Mouse (Mus musculus): ENCODE results near the gene Zfp759. TPM values are rescaled to one million over a fixed set of nuclear protein-coding genes. Genes with fewer than 3 reads are reported as not detected.
"Not testable (repeated sequence)": the region's sequence is repeated elsewhere in the genome, so short reads cannot be mapped to it uniquely, and the experiment has no call there.

Gene Zfp759
- polyA plus RNA-seq, 1 experiment from 2014 or later, result 2.2 TPM

- not testable (repeated sequence) for H3K27ac ChIP-seq; H3K4me2 ChIP-seq; ATAC-seq (ENCODE audit: low FRiP score); H3K27me3 ChIP-seq; H3K9ac ChIP-seq; H3K4me3 ChIP-seq (replicated peaks); H3K4me1 ChIP-seq; H3K9me3 ChIP-seq; H3K36me3 ChIP-seq (replicated peaks)
- 94% methylated on average over 8 of the region's 8 CpGs for WGBS
These were observed 5.3 kb upstream of the Zfp759 start, which contains the start of gene Rslcan18 for GRCm38 (mm10) chr13:67116163-67116562. Rslcan18 (minus strand) TSS chr13:67116263.

GRCm38 (mm10) chr13:67124460-67124859, 3.0 kb downstream of the Zfp759 start:
- no peak overlapping the region for H3K4me3 ChIP-seq (replicated peaks)
- no peaks in the 10 kb centered on the region for H3K36me3 ChIP-seq (replicated peaks)
- no peak overlapping the region for H3K27ac ChIP-seq
- H3K4me1 ChIP-seq, result peaks cover 8% of the 10 kb centered on the region
- no peaks in the 10 kb centered on the region for H3K27me3 ChIP-seq
- no peak overlapping the region for H3K4me2 ChIP-seq
- H3K9me3 ChIP-seq, result no peaks in the 10 kb centered on the region
- H3K9ac ChIP-seq, result no peak overlapping the region
- no peak for ATAC-seq (ENCODE audit: low FRiP score)
- WGBS, result 87% methylated on average over 1 of the region's 1 CpGs

GRCm38 (mm10) chr13:67127507-67127906, 6.0 kb downstream of the Zfp759 start:
- WGBS, result 82% methylated on average over 10 of the region's 10 CpGs
- 0 out of 2 replicates have a peak overlapping the region, but pooled peaks have one; percentile 74 for H3K4me2 ChIP-seq

GRCm38 (mm10) chr13:67128038-67128721, 6.7 kb downstream of the Zfp759 start:
- H3K36me3 ChIP-seq (replicated peaks), result no peaks in the 10 kb centered on the region
- H3K27ac ChIP-seq, result 0 out of 2 replicates have a peak overlapping the region, but pooled peaks have one; percentile 9
- H3K9ac ChIP-seq, result peak overlapping the region; percentile 62
- H3K27me3 ChIP-seq, result no peaks in the 10 kb centered on the region
- peak overlapping the region; percentile 64 for H3K4me3 ChIP-seq (replicated peaks)
- peaks cover 8% of the 10 kb centered on the region for H3K4me1 ChIP-seq
- H3K4me2 ChIP-seq, result peak overlapping the region; percentile 74
- ATAC-seq (ENCODE audit: low FRiP score), result peak; percentile 97
- no peaks in the 10 kb centered on the region for H3K9me3 ChIP-seq
- 2% methylated on average over 18 of the region's 18 CpGs for WGBS

More at GRCm38 (mm10) chr13:67127507-67127906, 6.0 kb downstream of the Zfp759 start:
- not testable (repeated sequence) for H3K36me3 ChIP-seq (replicated peaks); H3K9me3 ChIP-seq; H3K4me1 ChIP-seq; H3K27ac ChIP-seq; H3K9ac ChIP-seq; H3K4me3 ChIP-seq (replicated peaks); H3K27me3 ChIP-seq
- peak; percentile 28; the same call in 1 of the 2 replicates for ATAC-seq (ENCODE audit: low FRiP score)

- H3K4me1 ChIP-seq, result not testable (repeated sequence)
- WGBS, result 73% methylated on average over 4 of the region's 4 CpGs
These were observed 44.7 kb downstream of the Zfp759 start for GRCm38 (mm10) chr13:67166122-67166521.

GRCm38 (mm10) chr13:67172991-67173722, 51.7 kb downstream of the Zfp759 start, which contains the start of gene Rsl1:
Rsl1 (plus strand) TSS chr13:67173182.
- H3K27me3 ChIP-seq; H3K9me3 ChIP-seq; H3K4me1 ChIP-seq; H3K36me3 ChIP-seq (replicated peaks): not testable (repeated sequence)
- 3% methylated on average over 17 of the region's 17 CpGs for WGBS
- peak; percentile 98 for ATAC-seq (ENCODE audit: low FRiP score)
- H3K4me3 ChIP-seq (replicated peaks), result peak within 1 kb of the TSS; percentile 65
- H3K27ac ChIP-seq, result 0 out of 2 replicates have a peak within 1 kb of the TSS, but pooled peaks have one; percentile 36
- peak within 1 kb of the TSS; percentile 65 for H3K4me2 ChIP-seq
- H3K9ac ChIP-seq, result peak within 1 kb of the TSS; percentile 73

More at GRCm38 (mm10) chr13:67166122-67166521, 44.7 kb downstream of the Zfp759 start:
- H3K27ac ChIP-seq; H3K36me3 ChIP-seq (replicated peaks); H3K27me3 ChIP-seq; H3K9ac ChIP-seq; H3K9me3 ChIP-seq; H3K4me3 ChIP-seq (replicated peaks); H3K4me2 ChIP-seq; ATAC-seq (ENCODE audit: low FRiP score): not testable (repeated sequence)

GRCm38 (mm10) chr13:67173723-67174055, 52.2 kb downstream of the Zfp759 start:
- Histone ChIP-seq H3K4me3 (replicated peaks) (peak overlapping the region; percentile 65), H3K36me3 (replicated peaks) (peaks cover 6% of the 10 kb centered on the region; the same call in 1 of the 2 replicates), H3K27ac (no peak overlapping the region), H3K4me2 (peak overlapping the region; percentile 65), H3K9ac (peak overlapping the region; percentile 73; the same call in 1 of the 2 replicates), H3K9me3 (no peaks in the 10 kb centered on the region), H3K4me1 (peaks cover 6% of the 10 kb centered on the region; the same call in 1 of the 2 replicates), H3K27me3 (no peaks in the 10 kb centered on the region)
- 33% methylated on average over 5 of the region's 5 CpGs for WGBS
- no peak for ATAC-seq (ENCODE audit: low FRiP score)

Other genes with a start within 250 kb of the Zfp759 start
- gene Gm10767, start 216.7 kb upstream of the Zfp759 start, polyA plus RNA-seq (2016; fragmentation: Nextera tagmentation; extraction: Ambion mirVana), result 1.5 and 1.8 TPM in 2 replicates
- 5.7 and 6.2 TPM in 2 replicates for gene Zfp712, start 60.5 kb upstream of the Zfp759 start, polyA plus RNA-seq (2016; fragmentation: Nextera tagmentation; extraction: Ambion mirVana)
- 9.4 and 10.0 TPM in 2 replicates for gene Zfp708, start 23.7 kb upstream of the Zfp759 start, polyA plus RNA-seq (2016; fragmentation: Nextera tagmentation; extraction: Ambion mirVana)
- gene Gm28557, start 13.1 kb upstream of the Zfp759 start, polyA plus RNA-seq (2016; fragmentation: Nextera tagmentation; extraction: Ambion mirVana), result 2.3 and 2.4 TPM in 2 replicates
- gene Rslcan18, start 5.4 kb upstream of the Zfp759 start, polyA plus RNA-seq (2016; fragmentation: Nextera tagmentation; extraction: Ambion mirVana), result 0.19 and 0.23 TPM in 2 replicates
- 4.4 and 5.1 TPM in 2 replicates for gene Rsl1, start 51.5 kb downstream of the Zfp759 start, polyA plus RNA-seq (2016; fragmentation: Nextera tagmentation; extraction: Ambion mirVana)
- gene Zfp455, start 72.8 kb downstream of the Zfp759 start, polyA plus RNA-seq (2016; fragmentation: Nextera tagmentation; extraction: Ambion mirVana), result 1.3 and 1.4 TPM in 2 replicates
- 2.8 and 3.4 TPM in 2 replicates for gene Zfp458, start 156.8 kb downstream of the Zfp759 start, polyA plus RNA-seq (2016; fragmentation: Nextera tagmentation; extraction: Ambion mirVana)
- 0.65 and 1.1 TPM in 2 replicates for gene Zfp457, start 184.8 kb downstream of the Zfp759 start, polyA plus RNA-seq (2016; fragmentation: Nextera tagmentation; extraction: Ambion mirVana)
- gene Zfp595, start 210.9 kb downstream of the Zfp759 start, polyA plus RNA-seq (2016; fragmentation: Nextera tagmentation; extraction: Ambion mirVana), result 1.6 and 2.2 TPM in 2 replicates
- gene Gm28044, start 238.9 kb downstream of the Zfp759 start, polyA plus RNA-seq (2016; fragmentation: Nextera tagmentation; extraction: Ambion mirVana), result not detected in 2 replicates
- gene Zfp953, start 238.9 kb downstream of the Zfp759 start, polyA plus RNA-seq (2016; fragmentation: Nextera tagmentation; extraction: Ambion mirVana), result 0.87 and 0.94 TPM in 2 replicates